In genomic region chr1:136550851-136551540, GRCm38 (mm10) we compare ENCODE assay signal across 9 mouse cellular contexts.
DNase-seq lines count a peak whose midpoint lies in the region; ATAC-seq lines count a peak whose summit lies in the region.
"Had no signal": no experiment of that assay in that cellular context is flagged by ENCODE, and none has a peak within 500 bp of the region (broad histone marks: within the 10 kb centered on the region; RNA-seq: fewer than 3 reads in every experiment).

No protein-coding gene starts in this region.

- H3K4me1 ChIP-seq in embryonic facial prominence, embryonic 10.5 days: peaks cover 1% of the 10 kb centered on the region; the same call in 1 of the 2 replicates
- no peaks in the 10 kb centered on the region for H3K4me1 ChIP-seq in heart, embryonic 16.5 days (ENCODE audit: control insufficient read depth, insufficient read depth, low read length)

- H3K27ac ChIP-seq in embryonic facial prominence, embryonic 10.5 days (replicated peaks): 0 out of 2 replicates have a peak overlapping the region, but pooled peaks have one; percentile 15
- no peak overlapping the region for H3K27ac ChIP-seq in heart, embryonic 16.5 days (ENCODE audit: low read length)
- H3K27ac ChIP-seq: limb, embryonic 12.5 days had no signal

- H3K4me3 ChIP-seq in embryonic facial prominence, embryonic 10.5 days: no peak overlapping the region
- H3K4me3 ChIP-seq in heart, embryonic 16.5 days (ENCODE audit: low read length): no peak overlapping the region
- H3K4me3 ChIP-seq: limb, embryonic 12.5 days had no signal

- H3K4me2 ChIP-seq in heart, embryonic 16.5 days (ENCODE audit: low read depth, low read length): no peak overlapping the region
- H3K4me2 ChIP-seq: limb, embryonic 12.5 days had no signal

- no peaks in the 10 kb centered on the region for H3K9me3 ChIP-seq in embryonic facial prominence, embryonic 10.5 days
- no peaks in the 10 kb centered on the region for H3K9me3 ChIP-seq in heart, embryonic 16.5 days (replicated peaks; ENCODE audit: control insufficient read depth, low read length)
- H3K9me3 ChIP-seq: limb, embryonic 12.5 days had no signal

- H3K27me3 ChIP-seq in embryonic facial prominence, embryonic 10.5 days (replicated peaks; ENCODE audit: low read depth, poor library complexity, severe bottlenecking): no peaks in the 10 kb centered on the region
- no peaks in the 10 kb centered on the region for H3K27me3 ChIP-seq in heart, embryonic 16.5 days (ENCODE audit: control insufficient read depth, insufficient read depth, low read length)
- H3K27me3 ChIP-seq: limb, embryonic 12.5 days had no signal

- peak; percentile 87 for DNase-seq in CD4-positive, CD25-positive, alpha-beta regulatory T cell, adult 2 months (ENCODE audit: low read depth, low spot score)
- DNase-seq in adrenal gland, postnatal 14 days: peak; percentile 85
- peak; percentile 84 for DNase-seq in embryonic facial prominence, embryonic 10.5 days (ENCODE audit: low spot score)
- DNase-seq in large intestine, adult 2 months (ENCODE audit: low read depth, low spot score): peak; percentile 24
- peak; percentile 85 for DNase-seq in lung, postnatal 10 days
- DNase-seq in ovary, postnatal 36 days (ENCODE audit: low spot score): peak; percentile 73
- DNase-seq in thymus, postnatal 25 days: peak; percentile 80

- H3K36me3 ChIP-seq in embryonic facial prominence, embryonic 10.5 days (replicated peaks): no peaks in the 10 kb centered on the region
- H3K36me3 ChIP-seq in heart, embryonic 16.5 days (ENCODE audit: control insufficient read depth, insufficient read depth): no peaks in the 10 kb centered on the region
- H3K36me3 ChIP-seq: limb, embryonic 12.5 days had no signal

- WGBS in embryonic facial prominence, embryonic 10.5 days: 28% methylated on average over 16 of the region's 16 CpGs
- WGBS in heart, embryonic 16.5 days: 26% methylated on average over 16 of the region's 16 CpGs
- 26% methylated on average over 16 of the region's 16 CpGs for WGBS in large intestine, adult 2 months

- no peak overlapping the region for H3K9ac ChIP-seq in heart, embryonic 16.5 days (ENCODE audit: low read length)
- H3K9ac ChIP-seq: limb, embryonic 12.5 days had no signal

- peak; percentile 23; the same call in 1 of the 2 replicates for ATAC-seq in heart, embryonic 16.5 days (replicated peaks; ENCODE audit: extremely low read depth, insufficient read depth, low FRiP score)

Comparison
In these comparisons a context has a peak if more than half of its experiments do, and no peak if none do; other contexts are left out.
1. DNase-seq: peak in every context shown above with its lines; median percentile 87 in CD4-positive, CD25-positive, alpha-beta regulatory T cell, adult 2 months; 85 in adrenal gland, postnatal 14 days; 85 in lung, postnatal 10 days; 84 in embryonic facial prominence, embryonic 10.5 days; 80 in thymus, postnatal 25 days; 73 in ovary, postnatal 36 days; 24 in large intestine, adult 2 months.